Mouse (Mus musculus) monocyte, adult 2 months (primary cell): ENCODE measurements around the gene Nckap5.
"Not testable (repeated sequence)": the region's sequence is repeated elsewhere in the genome, so short reads cannot be mapped to it uniquely, and the experiment has no call there.

Experiments
- DNase-seq, 2 experiments: peaks; one replicate each; pipeline ENCODE4 v3.0.0; 2022; ENCODE audit warnings: low spot score in 2 of 2, low read depth in 1 of 2

The Nckap5 gene

DNA sequence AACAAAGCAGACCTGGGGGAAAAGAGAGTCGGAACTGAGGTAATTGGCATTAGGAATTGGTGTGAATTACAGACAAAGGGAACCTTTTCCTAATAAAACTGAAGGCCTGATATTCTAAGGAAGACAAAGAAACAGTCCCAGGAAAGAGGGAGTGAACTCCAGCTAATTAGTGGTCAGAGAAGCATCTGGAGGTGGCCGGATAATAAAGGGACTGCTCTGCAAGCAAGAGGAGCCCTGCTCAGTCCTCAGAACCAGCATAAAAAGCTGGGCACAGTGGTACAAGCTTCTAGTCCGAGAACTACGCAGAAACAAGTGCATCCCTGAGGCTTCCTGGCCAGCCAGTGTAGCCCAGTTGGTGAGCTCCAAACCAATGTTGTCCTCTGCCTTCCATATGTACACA is 754.3 kb downstream of the Nckap5 start:
- no peak for DNase-seq

DNA sequence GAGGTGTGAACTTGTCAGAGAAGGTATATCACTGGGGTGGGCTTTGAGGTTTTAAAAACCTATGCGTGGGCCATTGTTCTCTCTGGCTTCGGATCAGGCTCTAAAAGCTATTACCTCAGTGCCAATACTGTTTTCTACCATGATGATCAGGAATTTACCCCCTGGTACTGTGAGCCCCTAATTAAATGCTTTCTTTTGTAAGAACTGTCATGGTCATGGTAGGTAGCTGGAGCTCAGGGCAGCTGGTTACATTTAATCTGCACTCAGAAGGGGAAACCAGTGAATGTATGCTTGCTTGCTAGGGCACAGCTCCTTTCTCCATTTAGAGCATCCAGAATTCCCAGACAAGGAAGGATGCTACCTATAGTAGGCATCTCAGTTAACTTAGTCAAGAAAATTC is 759.7 kb downstream of the Nckap5 start:
- no peak for DNase-seq

DNA sequence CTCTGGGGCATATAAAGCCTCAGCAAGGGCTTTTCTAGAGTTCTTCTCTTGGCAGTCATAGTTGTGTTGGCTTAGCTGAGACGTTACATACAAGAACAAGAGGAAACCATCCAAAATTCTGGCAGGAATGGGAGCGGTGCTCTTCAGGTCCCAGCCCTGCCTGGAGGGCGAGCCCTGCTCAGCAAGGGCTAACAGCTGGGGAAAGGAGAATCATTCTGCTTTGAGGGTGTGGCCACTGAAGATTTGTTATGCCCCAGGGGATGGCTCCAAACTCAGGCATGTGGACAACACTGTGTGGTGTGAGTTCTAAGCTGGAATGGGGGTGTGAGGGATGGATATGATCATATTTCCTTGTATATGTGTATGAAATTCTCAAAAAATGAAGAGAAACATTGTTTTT is 779.1 kb downstream of the Nckap5 start:
- DNase-seq: no peak

DNA sequence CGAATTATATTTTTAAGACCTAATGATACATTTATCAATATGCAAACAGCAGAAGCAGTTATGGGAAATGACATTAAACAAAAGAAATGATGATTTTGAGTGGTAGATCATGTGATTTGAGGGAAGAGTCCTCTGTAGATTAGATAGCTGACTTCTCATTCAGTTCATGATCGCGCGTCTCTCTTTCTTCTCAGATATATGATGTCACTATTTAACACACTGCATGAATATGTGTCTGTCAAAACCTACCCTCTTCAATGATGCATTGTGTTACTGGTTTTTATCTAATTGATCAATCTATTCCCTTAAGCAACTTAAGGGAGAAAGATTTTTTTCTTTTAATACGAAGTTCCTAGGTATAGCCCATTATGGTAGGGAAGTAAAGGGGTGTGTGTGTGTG is 787.7 kb downstream of the Nckap5 start:
- no peak for DNase-seq

DNA sequence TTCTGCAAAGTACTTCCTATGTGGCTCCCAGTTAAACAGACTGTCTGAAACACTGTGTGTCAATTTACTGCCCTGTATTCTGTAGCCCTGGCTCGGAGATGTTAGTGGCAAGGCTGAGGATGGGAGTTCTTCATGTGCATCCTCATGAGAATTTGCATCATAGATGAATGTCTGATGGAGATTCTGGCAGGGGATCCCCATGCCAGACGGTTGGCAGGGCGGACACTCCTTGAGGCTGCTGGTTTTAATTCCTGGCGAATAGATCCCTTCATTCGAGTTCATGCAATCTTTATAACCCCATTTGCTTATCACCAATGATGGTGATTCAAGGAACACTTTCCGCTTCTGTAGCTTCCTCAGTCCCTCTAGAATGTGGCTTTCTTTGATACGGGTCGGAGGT is 803.1 kb downstream of the Nckap5 start:
- no peak for DNase-seq

DNA sequence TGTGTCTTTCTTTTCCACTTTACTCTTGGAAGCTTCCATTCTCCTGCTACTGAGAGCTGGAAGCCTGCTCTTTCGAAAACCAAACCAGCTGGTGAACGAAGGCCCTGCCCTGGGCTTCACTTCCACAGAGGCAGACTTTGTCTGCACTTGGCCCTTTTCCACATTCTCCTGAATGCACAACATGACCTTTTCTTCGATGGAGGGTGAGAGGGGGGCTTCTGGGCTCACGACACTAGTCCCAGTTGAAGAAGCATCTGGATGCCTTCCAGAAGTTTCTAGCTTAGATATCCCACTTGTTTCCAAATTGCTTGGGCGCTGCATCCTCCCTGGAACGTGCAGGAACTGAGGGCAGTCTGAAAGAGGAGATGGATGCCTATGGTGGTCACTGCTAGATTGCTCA is 806.1 kb downstream of the Nckap5 start:
- DNase-seq: no peak

DNA sequence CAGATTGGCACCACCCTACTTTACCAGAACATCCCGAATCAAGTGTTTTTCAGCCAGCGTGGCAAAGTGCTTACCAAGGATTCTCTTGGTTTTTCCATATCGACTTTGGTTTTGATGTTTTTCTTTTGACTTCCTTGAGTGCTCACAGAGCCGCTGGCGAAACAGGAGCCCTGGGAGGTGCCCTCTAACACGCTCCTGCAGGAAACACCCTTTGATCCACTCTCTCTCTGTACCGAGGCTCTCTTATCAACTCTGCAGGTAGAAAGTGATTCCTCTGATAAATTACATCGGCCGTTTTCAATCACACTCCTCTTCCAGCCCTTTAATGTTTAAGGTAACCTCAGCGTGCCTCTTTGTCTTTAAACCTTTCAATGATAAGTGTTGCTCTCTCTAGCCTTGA is 807.6 kb downstream of the Nckap5 start:
- no peak for DNase-seq

DNA sequence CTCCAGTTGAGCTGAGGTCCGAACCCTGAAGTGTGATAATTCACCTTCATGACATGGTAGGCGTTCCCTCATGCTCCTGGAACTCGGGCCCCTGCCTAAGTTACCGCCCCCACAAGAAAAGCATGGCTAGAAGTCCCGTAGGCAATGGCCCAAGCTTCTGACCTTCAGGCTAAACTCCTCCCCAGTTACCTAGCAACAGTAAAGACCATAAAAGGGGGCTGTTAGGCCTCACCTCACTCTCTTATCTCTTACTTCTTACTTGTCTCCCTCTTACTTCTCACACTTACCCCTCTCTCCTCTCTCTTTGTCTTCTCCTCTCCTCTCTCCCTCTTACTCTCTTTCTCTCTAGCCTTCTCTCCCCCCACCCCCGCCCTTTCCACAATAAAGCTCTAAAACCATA is 811.9 kb downstream of the Nckap5 start:
- DNase-seq: not testable (repeated sequence)

DNA sequence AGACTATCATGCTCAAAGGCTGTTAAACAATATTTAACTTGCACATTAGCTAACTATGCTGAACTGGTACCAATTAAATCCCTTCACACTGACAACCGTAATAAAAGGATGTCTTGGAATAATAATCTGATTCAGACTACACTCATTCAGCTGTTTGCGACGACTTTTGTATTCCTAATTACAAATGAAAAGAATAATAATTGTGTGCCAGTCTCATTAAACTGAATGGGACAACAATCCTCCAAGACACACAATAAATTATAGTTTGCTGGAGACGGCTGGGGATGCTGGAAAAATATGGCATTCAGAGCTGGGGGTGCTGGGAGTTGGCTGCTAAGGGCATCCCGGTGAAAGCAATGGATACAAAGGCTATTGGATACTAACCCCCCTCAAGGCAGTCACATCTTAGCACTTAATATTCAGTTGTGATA is 818.9 kb downstream of the Nckap5 start:
- no peak for DNase-seq

DNA sequence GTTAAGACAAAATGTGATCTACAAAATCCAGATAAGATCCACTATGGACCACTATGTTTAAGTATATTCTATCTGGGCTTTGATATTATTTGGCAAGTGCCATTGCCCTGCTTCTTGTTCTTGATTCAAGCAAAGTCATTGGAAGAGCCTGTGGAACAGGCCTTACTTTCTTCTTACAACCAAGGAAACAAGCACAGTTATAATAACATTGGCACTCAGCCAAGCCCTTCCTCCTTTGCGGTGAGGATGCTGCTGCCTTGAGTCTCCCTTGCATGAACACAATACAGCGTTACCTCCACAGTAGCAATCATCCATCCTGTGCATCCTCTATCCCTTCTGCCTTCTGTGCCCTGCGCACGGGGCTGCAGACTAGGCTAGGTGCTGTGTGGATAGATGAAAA is 823.0 kb downstream of the Nckap5 start:
- no peak for DNase-seq

DNA sequence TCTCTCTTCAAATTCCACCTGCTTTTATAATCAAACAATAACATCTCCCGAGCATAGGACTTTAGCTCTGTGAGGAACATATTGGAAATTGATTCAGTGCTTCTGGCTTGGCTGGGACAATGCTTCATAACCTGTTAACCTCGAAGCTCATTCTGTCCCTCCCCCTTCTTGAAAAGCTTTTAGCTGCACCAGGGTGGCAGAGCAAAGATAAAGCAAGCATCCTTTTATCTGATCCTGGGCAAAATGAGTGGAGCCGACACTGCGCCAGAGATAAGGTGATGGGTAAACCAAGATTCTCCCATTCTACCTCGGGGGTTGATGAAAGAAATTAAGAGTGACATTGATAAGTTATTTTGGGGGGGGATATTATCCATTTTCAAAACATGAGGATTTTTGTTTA is 824.9 kb downstream of the Nckap5 start:
- no peak for DNase-seq

DNA sequence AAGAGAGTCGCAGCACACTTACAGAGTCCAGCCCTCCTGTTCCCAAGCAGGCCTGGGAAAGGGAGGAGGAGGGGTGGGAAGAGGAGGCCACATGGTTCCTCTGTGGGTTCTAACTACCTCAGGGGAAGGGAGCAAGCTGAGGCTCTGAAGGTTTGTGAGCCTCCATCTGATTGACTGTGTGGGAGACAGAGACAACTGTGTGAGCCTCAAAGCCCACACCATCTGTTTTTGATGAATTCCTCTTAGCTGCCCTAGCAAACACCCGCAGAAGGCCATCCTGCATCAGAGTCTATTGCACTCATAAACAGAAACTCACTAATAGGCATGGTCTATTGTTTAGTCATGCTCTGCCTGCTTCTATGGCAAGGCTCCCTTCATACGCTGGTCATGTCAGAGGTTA is 834.1 kb downstream of the Nckap5 start:
- no peak for DNase-seq

DNA sequence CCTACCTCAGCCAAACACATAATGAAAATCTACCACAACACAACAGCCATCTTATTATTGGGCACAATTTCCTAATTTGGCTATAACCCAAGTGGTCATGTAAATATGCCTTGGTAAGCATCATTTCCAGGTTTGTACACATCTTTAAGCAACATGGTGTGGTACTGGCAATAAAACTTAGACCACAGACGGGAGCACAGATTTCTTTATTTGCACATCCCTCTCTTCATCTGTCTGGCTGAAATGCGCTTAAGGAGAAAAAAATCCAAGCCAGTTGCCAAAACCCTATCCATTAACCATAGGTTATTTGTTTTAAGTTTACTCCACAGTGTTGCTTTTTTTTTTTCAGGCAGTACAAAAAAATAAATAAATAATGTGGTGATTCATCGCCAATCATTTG is 842.8 kb downstream of the Nckap5 start:
- DNase-seq: no peak

DNA sequence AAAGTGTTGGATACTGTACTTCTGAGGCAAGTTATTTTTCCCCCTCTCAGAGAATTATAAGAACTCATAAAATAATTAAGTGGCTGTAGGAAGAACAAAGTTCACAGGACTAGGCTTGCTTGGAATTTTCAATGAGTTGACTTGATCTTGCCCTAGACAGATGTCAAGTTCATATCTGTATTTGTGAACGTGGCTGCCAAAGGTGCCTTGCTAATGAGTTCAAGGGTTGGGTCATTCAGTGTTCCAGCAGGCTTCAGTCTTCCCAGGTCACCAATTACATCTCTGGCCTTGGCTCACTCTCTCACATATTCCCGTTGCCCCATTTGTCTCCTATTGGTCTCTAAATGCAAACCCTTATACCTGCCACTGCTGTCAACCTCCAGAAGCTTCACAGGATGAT is 846.0 kb downstream of the Nckap5 start:
- no peak for DNase-seq

DNA sequence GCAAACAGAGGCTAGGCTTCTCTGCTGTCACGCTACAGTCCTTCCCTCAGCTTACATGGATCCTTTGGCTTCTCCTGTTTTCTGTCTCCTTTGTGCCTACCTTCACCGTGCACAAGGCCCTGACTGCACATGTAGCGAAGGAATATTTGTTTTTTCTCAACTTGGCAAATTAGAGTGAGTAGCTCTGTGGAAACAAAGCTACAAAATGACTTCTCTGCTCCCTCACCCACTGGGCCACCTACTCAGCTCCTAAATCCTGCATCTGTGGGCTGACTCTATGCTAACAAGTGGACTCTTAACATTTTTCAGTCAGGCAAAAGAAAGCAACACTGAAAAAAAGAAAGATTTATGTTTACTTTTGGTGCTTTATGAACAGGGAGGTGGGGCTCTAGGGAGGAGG is 856.0 kb downstream of the Nckap5 start:
- DNase-seq: no peak

DNA sequence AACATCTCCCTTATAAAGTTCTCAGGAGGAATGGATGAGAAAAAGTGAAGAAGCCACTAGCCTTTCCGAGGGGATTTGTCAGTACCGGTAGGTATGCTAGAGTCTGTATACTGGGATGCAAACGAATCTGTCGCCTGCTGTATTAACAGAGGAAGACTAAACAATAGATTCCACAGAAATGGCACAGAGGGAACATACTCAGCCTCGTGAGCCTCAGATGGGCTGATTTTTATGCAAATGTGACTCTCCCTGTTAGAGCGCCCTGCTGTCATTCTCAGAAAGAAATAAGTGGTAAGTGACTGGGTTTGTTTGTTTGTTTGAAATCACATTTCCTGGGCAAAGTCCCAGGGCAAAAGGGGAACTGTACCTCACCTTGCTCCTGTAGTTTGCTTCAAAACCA is 858.7 kb downstream of the Nckap5 start:
- DNase-seq: no peak

DNA sequence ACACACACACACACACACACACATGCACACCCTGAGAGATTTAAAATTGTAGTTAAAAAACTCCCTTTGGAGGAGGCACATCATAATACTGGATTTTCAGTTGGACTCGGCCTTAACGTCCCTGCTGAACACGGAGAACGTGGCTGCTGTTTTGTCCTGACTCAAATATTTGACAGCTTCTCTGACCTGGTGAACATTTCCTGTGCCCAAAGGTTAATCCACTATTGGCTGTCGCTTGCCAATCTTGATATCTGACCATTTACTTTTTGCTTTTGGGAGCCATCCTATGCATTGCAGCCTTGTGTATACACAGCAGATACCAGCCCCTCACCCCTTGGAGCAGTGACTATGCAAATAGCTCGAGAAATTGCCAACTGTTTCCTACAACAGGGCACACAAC is 862.9 kb downstream of the Nckap5 start:
- DNase-seq: no peak

DNA sequence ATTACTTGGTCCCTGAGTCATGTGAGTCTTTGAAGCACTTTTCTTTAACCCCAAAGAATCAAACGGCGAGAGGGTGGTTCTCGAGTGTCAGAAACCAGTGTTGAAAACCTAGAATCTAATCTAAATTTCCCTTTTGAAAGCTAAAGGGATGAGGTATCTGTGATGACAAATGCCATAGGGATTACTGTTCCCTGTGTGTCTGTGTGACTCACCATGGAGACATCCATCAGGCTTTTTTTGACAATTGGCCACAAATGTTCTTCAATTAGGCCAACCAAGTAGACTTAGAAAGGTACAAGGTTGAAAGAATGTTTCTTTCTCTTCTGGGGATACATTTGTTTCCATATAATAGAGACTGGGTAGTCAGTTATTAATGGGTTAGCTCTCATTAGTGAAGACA is 879.6 kb downstream of the Nckap5 start:
- DNase-seq: no peak

DNA sequence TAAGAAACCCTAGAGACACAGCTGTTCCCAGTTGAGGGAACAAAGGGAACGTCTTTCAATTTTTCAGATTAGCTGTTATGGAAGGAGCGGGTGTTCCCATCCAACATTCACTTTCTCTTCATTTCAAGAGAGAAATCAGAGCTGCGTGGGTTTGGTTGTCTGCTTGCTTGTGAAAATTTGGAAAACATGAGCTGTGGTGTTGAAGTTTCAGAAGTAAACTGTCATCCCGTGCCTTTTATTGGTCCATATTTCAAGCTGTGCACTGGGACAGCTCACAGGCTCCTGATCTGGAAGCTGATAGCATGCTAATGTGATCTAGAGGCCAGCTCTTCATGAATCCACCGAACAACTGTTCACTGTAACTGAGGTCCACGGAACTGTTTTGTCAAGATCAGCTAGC is 881.5 kb downstream of the Nckap5 start:
- no peak for DNase-seq

DNA sequence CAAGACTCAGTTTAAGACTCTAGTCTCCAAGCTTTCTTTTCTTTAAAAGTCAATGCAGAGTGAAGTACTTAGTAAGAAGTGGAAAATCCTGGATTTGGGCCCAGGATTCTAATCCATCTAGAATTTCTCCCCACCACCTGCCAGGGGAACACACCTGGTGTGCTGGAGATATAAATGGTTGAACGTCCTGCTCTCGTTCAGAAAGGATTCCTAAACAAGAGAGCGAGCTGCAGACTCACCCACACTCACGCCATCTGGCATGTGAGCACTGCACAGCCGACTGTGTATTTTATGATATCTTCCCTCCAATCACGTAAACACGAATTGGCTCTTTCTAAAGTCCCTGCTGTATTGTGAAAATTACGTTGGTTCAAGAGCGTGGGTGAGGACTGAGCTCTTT is 885.5 kb downstream of the Nckap5 start:
- DNase-seq: no peak

DNA sequence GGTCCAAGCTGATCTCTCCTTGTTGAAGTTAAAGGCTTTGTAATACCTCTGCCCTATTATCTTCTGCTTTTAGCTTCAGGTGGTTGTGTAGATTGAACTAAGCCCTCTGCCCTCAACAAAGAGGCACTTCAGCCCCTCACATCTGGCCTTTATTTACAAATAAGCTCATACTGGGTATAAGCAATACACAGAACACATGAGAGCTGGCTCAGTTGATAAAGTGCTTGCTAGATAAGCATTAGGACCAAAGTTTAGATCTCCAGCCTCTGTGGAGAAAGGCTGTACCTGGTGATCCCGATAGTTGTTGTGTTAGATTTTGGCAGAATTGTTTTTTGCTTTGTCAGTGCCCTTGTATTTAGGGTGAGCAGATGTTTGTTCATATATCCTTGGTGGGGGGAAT is 887.3 kb downstream of the Nckap5 start:
- no peak for DNase-seq

DNA sequence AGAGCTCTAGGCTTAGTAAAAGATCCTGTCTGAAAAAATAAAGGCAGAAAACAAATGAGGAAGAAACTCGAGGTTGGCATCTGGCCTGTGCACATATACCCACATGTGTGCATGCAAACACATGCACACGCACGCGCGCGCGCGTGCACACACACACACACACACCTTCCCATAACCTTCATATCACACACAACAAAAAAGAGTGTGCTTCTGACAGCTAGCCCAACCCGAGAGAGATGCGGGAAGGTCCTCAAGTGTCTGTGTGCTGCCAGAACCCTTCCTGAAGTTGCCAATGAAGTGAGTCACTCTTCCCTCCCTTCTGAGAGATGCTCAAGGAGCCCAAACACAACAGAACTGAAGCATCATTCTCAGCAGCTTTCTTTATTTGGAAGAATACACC is 905.1 kb downstream of the Nckap5 start:
- DNase-seq: no peak

DNA sequence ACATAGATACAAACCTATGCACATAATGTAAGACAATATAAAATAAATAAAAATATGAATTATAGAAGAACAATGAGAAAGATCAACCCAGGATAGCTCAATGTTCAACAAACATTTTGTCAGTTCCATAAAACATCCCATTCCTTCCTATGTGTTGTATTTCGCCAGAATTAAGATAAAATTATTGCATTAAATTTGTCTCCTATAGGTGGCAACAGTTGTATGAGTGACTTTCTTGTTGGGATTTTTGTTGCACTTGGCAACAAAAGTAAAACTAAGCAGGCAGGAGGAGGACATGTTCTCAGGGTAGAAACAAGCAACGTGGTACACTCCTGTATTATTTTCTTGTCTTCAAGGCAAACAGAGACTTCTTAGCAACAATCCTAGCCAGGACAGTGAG is 907.5 kb downstream of the Nckap5 start:
- no peak for DNase-seq

DNA sequence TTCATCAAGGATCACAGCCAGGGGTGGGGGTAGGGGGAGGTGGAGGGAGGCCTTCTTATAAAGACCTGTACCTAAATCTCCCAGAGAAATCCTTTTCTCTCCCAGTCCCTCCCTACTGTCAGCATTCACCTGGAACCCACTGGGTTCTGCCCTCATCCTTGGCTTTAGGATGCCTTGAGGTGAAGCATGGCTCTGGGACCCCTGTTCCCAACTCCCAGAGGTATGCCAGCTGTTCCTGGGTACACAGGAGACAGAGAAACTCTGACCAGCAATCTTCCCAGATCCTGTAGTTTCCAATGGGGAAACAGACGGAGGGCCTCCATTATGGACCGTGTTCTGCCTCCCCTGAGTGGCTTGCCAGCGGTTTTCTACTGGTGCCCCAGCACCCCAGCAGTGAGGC is 909.9 kb downstream of the Nckap5 start:
- DNase-seq: no peak
